Mouse (Mus musculus): ENCODE measurements around the gene Kat5. TPM values are rescaled to one million over a fixed set of nuclear protein-coding genes. Genes with fewer than 3 reads are reported as not detected.
A peak's percentile ranks its signal among the peaks of the same experiment; 100 is the strongest.

Gene Kat5
- polyA plus RNA-seq, 1 experiment from 2014 or later, result 56.5 TPM

DNA sequence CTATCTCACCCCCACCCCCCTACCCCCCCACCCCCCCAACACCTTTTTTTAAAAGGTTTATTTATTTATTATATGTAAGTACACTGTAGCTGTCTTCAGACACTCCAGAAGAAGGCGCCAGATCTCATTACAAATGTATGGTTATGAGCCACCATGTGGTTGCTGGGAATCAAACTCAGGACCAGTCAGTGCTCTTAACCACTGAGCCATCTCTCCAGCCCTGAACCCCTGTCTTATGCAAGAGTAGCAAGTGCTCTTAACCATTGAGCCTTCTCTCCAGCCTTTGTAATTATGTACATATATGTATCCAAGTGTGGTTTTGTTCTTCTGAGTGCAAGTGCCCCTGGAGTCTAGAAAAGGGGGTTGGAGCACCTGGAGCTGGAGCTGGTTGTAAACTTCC, 1.9 kb upstream of the Kat5 start:
- TF ChIP-seq CTCF (IDR thresholded peaks at IDR 0.05; ENCODE audit: low read depth), result no peak
- no peak overlapping the region for H3K4me2 ChIP-seq (ENCODE audit: low read length)
- no peak overlapping the region for H3K27ac ChIP-seq
- H3K4me3 ChIP-seq (replicated peaks; ENCODE audit: low read depth, low read length), result no peak overlapping the region
- WGBS, result 95% methylated on average over 1 of the region's 1 CpGs
- ATAC-seq (replicated peaks; ENCODE audit: low FRiP score, low read depth) (no peak), DNase-seq (ENCODE audit: low spot score) (no peak)
- H3K9ac ChIP-seq (ENCODE audit: low read depth, low read length), result no peak overlapping the region
- H3K27me3 ChIP-seq (ENCODE audit: insufficient read depth, low read length), result no peaks in the 10 kb centered on the region
- H3K9me3 ChIP-seq (replicated peaks; ENCODE audit: low read length), result no peaks in the 10 kb centered on the region
- H3K4me1 ChIP-seq (replicated peaks; ENCODE audit: insufficient read depth, low read length), result peaks cover 7% of the 10 kb centered on the region; the same call in 1 of the 2 replicates
- H3K36me3 ChIP-seq (ENCODE audit: insufficient read depth, low read length), result peaks cover 16% of the 10 kb centered on the region

DNA sequence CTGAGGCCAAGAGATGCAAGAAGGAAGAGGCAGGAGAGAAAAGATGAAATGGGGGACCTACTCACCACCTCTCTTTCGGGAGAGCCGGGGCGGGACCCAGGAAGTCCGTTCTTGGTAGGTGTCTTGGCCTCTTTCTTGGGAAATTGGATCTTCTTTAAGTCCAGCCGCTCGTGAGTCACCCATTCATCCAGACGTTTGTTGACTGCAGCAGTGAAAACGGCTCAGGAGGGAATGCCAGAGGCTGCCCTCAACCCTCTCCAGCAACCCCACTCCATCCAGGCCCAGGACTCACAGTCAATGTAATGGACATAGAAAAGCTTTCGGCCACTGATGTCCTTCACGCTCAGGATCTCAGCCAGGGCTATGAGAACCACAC, 878 bp downstream of the Kat5 start:
- H3K4me2 ChIP-seq (ENCODE audit: low read length), result peak overlapping the region; percentile 72
- no peak for DNase-seq (ENCODE audit: low spot score)
- H3K36me3 ChIP-seq (ENCODE audit: insufficient read depth, low read length), result peaks cover 42% of the 10 kb centered on the region
- peak overlapping the region; percentile 84 for H3K4me3 ChIP-seq (replicated peaks; ENCODE audit: low read depth, low read length)
- no peak for ATAC-seq (replicated peaks; ENCODE audit: low FRiP score, low read depth)
- peak overlapping the region; percentile 88 for H3K9ac ChIP-seq (ENCODE audit: low read depth, low read length)
- no peak for TF ChIP-seq CTCF (IDR thresholded peaks at IDR 0.05; ENCODE audit: low read depth)
- peak overlapping the region; percentile 99; the same call in 1 of the 2 replicates for H3K27ac ChIP-seq
- H3K9me3 ChIP-seq (replicated peaks; ENCODE audit: low read length), result no peaks in the 10 kb centered on the region
- H3K4me1 ChIP-seq (replicated peaks; ENCODE audit: insufficient read depth, low read length), result peaks cover 7% of the 10 kb centered on the region; the same call in 1 of the 2 replicates
- 53% methylated on average over 10 of the region's 10 CpGs for WGBS
- H3K27me3 ChIP-seq (ENCODE audit: insufficient read depth, low read length), result no peaks in the 10 kb centered on the region

DNA sequence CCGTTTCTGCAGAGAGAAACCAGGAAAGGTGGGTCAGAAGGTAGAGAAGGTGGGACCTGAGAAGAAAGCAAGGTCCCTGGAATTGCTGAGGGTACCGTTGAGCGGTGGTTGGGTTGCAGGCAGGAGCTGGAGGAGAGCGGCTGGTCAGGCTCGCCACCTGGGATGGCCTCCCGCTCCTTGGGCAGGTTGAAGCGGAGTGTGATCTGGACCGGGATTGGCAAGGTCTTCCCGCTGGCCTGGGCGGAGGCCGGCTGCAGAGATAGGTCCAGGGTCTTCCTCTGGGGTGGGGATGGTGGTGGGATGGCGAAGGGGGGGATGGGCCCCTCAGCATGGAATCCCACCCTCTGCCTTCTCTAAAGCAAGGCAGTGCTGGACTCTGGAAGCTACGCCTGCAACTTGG, 1.3 kb downstream of the Kat5 start:
- Histone ChIP-seq H3K4me3 (replicated peaks; ENCODE audit: low read depth, low read length) (peak overlapping the region; percentile 84; the same call in 1 of the 2 replicates), H3K9ac (ENCODE audit: low read depth, low read length) (no peak overlapping the region), H3K27ac (0 out of 2 replicates have a peak overlapping the region, but pooled peaks have one; percentile 99), H3K4me2 (ENCODE audit: low read length) (peak overlapping the region; percentile 72), H3K4me1 (replicated peaks; ENCODE audit: insufficient read depth, low read length) (peaks cover 7% of the 10 kb centered on the region; the same call in 1 of the 2 replicates), H3K9me3 (replicated peaks; ENCODE audit: low read length) (no peaks in the 10 kb centered on the region), H3K36me3 (ENCODE audit: insufficient read depth, low read length) (peaks cover 45% of the 10 kb centered on the region), H3K27me3 (ENCODE audit: insufficient read depth, low read length) (no peaks in the 10 kb centered on the region)
- no peak for DNase-seq (ENCODE audit: low spot score)
- no peak for ATAC-seq (replicated peaks; ENCODE audit: low FRiP score, low read depth)
- no peak for TF ChIP-seq CTCF (IDR thresholded peaks at IDR 0.05; ENCODE audit: low read depth)
- 95% methylated on average over 13 of the region's 13 CpGs for WGBS

DNA sequence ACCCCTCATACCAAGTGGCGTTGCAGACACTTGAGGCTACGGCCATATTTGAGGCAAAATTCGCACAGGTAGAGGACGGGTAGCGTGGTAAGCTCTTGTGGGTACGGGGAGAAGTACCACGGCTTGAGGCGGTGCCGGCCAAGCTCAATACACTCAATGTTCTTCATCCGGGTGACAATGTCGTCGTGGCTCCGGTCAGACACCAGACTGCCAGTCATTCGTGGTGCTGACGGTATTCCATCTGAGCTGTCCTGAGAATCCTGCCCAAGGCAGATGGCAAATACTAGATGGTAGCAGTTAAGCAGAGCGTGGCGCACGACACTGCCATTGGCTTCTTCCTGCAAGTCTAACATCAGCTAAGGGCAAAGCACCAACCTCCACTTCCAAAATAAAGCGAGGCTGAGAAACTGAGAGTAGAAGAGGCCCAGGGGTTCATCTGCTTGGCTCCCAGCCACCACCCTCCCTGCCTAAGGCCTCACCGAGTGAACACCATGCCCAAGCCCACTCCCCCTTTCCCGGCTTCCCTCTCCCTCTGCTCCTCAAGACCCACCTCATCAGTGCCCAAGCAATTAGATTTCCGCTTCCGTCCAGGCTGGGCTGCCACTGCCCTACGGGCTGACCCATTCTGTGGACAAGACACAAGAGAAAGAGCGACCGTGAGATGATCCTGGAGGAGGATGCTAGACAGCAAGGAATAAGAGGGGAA, 2.2 kb downstream of the Kat5 start:
- peaks cover 45% of the 10 kb centered on the region for H3K36me3 ChIP-seq (ENCODE audit: insufficient read depth, low read length)
- H3K4me1 ChIP-seq (replicated peaks; ENCODE audit: insufficient read depth, low read length), result peaks cover 8% of the 10 kb centered on the region; the same call in 1 of the 2 replicates
- no peak overlapping the region for H3K27ac ChIP-seq
- ATAC-seq (replicated peaks; ENCODE audit: low FRiP score, low read depth) (no peak), DNase-seq (ENCODE audit: low spot score) (no peak)
- no peak overlapping the region for H3K4me3 ChIP-seq (replicated peaks; ENCODE audit: low read depth, low read length)
- H3K9me3 ChIP-seq (replicated peaks; ENCODE audit: low read length), result no peaks in the 10 kb centered on the region
- H3K27me3 ChIP-seq (ENCODE audit: insufficient read depth, low read length), result no peaks in the 10 kb centered on the region
- TF ChIP-seq CTCF (IDR thresholded peaks at IDR 0.05; ENCODE audit: low read depth), result no peak
- WGBS, result 94% methylated on average over 26 of the region's 26 CpGs
- H3K9ac ChIP-seq (ENCODE audit: low read depth, low read length), result no peak overlapping the region
- no peak overlapping the region for H3K4me2 ChIP-seq (ENCODE audit: low read length)

DNA sequence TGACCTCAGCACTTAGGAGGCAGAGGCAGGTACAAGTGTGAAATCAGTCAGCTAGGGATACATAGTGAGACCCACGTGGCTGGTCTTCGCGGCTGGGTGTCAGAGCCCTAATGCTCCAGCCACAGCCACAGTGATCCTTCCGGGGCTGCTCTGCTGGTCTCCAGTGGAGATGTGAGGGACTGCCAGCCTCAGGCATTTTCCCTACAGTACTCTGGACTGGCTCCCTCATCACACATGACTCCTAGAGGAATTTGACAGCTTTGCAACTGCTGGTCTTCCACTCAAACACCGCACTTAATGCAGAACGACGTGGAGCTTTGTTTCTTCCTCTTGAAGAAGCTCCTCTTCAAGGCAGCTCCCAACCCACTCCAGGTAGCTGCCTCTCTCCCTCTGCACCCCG, 3.8 kb downstream of the Kat5 start:
- DNase-seq (ENCODE audit: low spot score), result no peak
- 84% methylated on average over 8 of the region's 8 CpGs for WGBS
- H3K27me3 ChIP-seq (ENCODE audit: insufficient read depth, low read length), result no peaks in the 10 kb centered on the region
- H3K4me2 ChIP-seq (ENCODE audit: low read length), result no peak overlapping the region
- H3K36me3 ChIP-seq (ENCODE audit: insufficient read depth, low read length), result peaks cover 45% of the 10 kb centered on the region
- no peak overlapping the region for H3K4me3 ChIP-seq (replicated peaks; ENCODE audit: low read depth, low read length)
- no peak for TF ChIP-seq CTCF (IDR thresholded peaks at IDR 0.05; ENCODE audit: low read depth)
- peaks cover 14% of the 10 kb centered on the region; the same call in 1 of the 2 replicates for H3K4me1 ChIP-seq (replicated peaks; ENCODE audit: insufficient read depth, low read length)
- H3K9ac ChIP-seq (ENCODE audit: low read depth, low read length), result no peak overlapping the region
- no peak for ATAC-seq (replicated peaks; ENCODE audit: low FRiP score, low read depth)
- H3K9me3 ChIP-seq (replicated peaks; ENCODE audit: low read length), result no peaks in the 10 kb centered on the region
- no peak overlapping the region for H3K27ac ChIP-seq

DNA sequence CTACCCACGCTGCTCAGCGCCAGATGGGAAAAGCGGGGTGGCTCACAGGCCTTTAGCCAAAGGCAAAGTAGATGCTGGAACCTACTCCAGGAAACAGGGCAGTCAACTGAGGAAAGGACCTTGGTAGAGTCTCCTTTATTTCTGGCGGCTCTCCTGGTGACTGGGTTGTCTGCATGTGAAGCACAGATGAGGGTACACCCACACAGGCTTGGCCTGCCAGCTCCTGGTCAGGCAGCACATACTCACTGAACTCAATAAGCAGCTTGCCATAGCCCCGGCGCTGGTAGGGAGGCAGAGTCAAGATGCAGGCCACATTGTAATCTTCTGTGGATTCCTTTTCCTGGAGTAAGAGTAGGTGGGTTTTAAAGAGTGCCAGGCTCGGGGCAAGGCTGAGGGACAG, 4.9 kb downstream of the Kat5 start:
- DNase-seq (ENCODE audit: low spot score) (no peak), ATAC-seq (replicated peaks; ENCODE audit: low FRiP score, low read depth) (no peak)
- Histone ChIP-seq H3K27me3 (ENCODE audit: insufficient read depth, low read length) (no peaks in the 10 kb centered on the region), H3K36me3 (ENCODE audit: insufficient read depth, low read length) (peaks cover 45% of the 10 kb centered on the region), H3K4me2 (ENCODE audit: low read length) (no peak overlapping the region), H3K4me3 (replicated peaks; ENCODE audit: low read depth, low read length) (no peak overlapping the region), H3K9me3 (replicated peaks; ENCODE audit: low read length) (no peaks in the 10 kb centered on the region), H3K4me1 (replicated peaks; ENCODE audit: insufficient read depth, low read length) (peaks cover 14% of the 10 kb centered on the region; the same call in 1 of the 2 replicates), H3K27ac (no peak overlapping the region), H3K9ac (ENCODE audit: low read depth, low read length) (no peak overlapping the region)
- 93% methylated on average over 7 of the region's 7 CpGs for WGBS
- TF ChIP-seq CTCF (IDR thresholded peaks at IDR 0.05; ENCODE audit: low read depth), result no peak
